Comparison of ENCODE assay signal across 9 mouse cellular contexts in the genomic region with DNA sequence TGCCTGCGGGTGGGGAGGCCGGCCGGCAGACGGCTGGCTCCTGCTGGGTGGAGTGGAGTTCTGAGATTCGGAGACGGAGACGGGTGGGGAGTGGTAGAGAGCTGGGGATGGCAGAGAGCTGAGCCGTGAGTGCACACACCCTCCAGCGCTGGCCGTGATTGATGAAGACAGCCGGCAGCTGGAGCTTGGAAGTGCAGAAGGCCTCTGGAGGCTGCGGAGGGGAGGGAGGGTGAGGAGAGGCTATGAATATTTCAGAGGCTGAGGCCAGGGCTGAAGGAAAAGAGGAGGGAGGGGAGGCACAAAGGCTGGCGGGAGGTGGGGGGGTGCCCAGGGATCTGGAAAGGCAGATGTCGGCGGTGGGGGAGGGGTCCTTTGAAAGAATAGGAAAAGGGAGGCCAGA. TPM values are rescaled to one million over a fixed set of nuclear protein-coding genes. Genes with fewer than 3 reads are reported as not detected.
DNase-seq lines count a peak whose midpoint lies in the region; ATAC-seq lines count a peak whose summit lies in the region.
"Had no signal": no experiment of that assay in that cellular context is flagged by ENCODE, and none has a peak within 500 bp of the region (broad histone marks: within the 10 kb centered on the region; RNA-seq: fewer than 3 reads in every experiment).

No protein-coding gene starts in this region.

- no peak overlapping the region for H3K4me3 ChIP-seq in kidney, embryonic 16.5 days (ENCODE audit: low read length)
- no peak overlapping the region for H3K4me3 ChIP-seq in hindbrain, embryonic 15.5 days
- H3K4me3 ChIP-seq in neural tube, embryonic 14.5 days (ENCODE audit: low read depth, low read length) = no peak overlapping the region

- no peaks in the 10 kb centered on the region for H3K36me3 ChIP-seq in kidney, embryonic 16.5 days (ENCODE audit: insufficient read depth, low read length)
- H3K36me3 ChIP-seq in hindbrain, embryonic 15.5 days = no peaks in the 10 kb centered on the region
- peaks cover 2% of the 10 kb centered on the region; the same call in 1 of the 2 replicates for H3K36me3 ChIP-seq in neural tube, embryonic 14.5 days (ENCODE audit: control insufficient read depth, insufficient read depth, low read length)

- peak; percentile 83 for ATAC-seq in kidney, embryonic 16.5 days (ENCODE audit: low FRiP score, low TSS enrichment)
- peak; percentile 88 for ATAC-seq in hindbrain, embryonic 15.5 days (ENCODE audit: low FRiP score, low read depth)
- peak; percentile 94 for ATAC-seq in neural tube, embryonic 14.5 days (ENCODE audit: low read depth)
- no peak for ATAC-seq in megakaryocyte, adult 5-6 weeks (ENCODE audit: poor library complexity, severe bottlenecking)

- peaks cover 13% of the 10 kb centered on the region for H3K4me1 ChIP-seq in kidney, embryonic 16.5 days (ENCODE audit: insufficient read depth, low read length)
- H3K4me1 ChIP-seq in hindbrain, embryonic 15.5 days (replicated peaks) = peaks cover 31% of the 10 kb centered on the region
- H3K4me1 ChIP-seq in neural tube, embryonic 14.5 days (ENCODE audit: control insufficient read depth, insufficient read depth, low read length) = peaks cover 26% of the 10 kb centered on the region

- 0 out of 2 replicates have a peak overlapping the region, but pooled peaks have one; percentile 6 for H3K4me2 ChIP-seq in kidney, embryonic 16.5 days (replicated peaks; ENCODE audit: low read depth, low read length)
- H3K4me2 ChIP-seq in hindbrain, embryonic 15.5 days = peak overlapping the region; percentile 40
- H3K4me2 ChIP-seq in neural tube, embryonic 14.5 days (ENCODE audit: low read depth, low read length) = 0 out of 2 replicates have a peak overlapping the region, but pooled peaks have one; percentile 23

- no peak overlapping the region for H3K27ac ChIP-seq in kidney, embryonic 16.5 days (ENCODE audit: low read length)
- H3K27ac ChIP-seq in hindbrain, embryonic 15.5 days (replicated peaks) = peak overlapping the region; percentile 88
- peak overlapping the region; percentile 86 for H3K27ac ChIP-seq in neural tube, embryonic 14.5 days (ENCODE audit: low read depth, low read length)

- H3K9ac ChIP-seq in kidney, embryonic 16.5 days (replicated peaks; ENCODE audit: low read length) = no peak overlapping the region
- H3K9ac ChIP-seq in hindbrain, embryonic 15.5 days = 0 out of 2 replicates have a peak overlapping the region, but pooled peaks have one; percentile 4
- H3K9ac ChIP-seq in neural tube, embryonic 14.5 days (replicated peaks; ENCODE audit: low read depth, low read length) = 0 out of 2 replicates have a peak overlapping the region, but pooled peaks have one; percentile 32

- peaks cover 63% of the 10 kb centered on the region for H3K27me3 ChIP-seq in kidney, embryonic 16.5 days (ENCODE audit: insufficient read depth, low read length)
- H3K27me3 ChIP-seq in hindbrain, embryonic 15.5 days = peaks cover 6% of the 10 kb centered on the region
- peaks cover 7% of the 10 kb centered on the region for H3K27me3 ChIP-seq in neural tube, embryonic 14.5 days (ENCODE audit: control insufficient read depth, insufficient read depth, low read length)

- peaks cover 4% of the 10 kb centered on the region; the same call in 1 of the 2 replicates for H3K9me3 ChIP-seq in kidney, embryonic 16.5 days (ENCODE audit: low read length)
- H3K9me3 ChIP-seq in hindbrain, embryonic 15.5 days = no peaks in the 10 kb centered on the region
- H3K9me3 ChIP-seq in neural tube, embryonic 14.5 days (ENCODE audit: control insufficient read depth, low read length) = no peaks in the 10 kb centered on the region

- WGBS in kidney, embryonic 16.5 days = under 1% methylated on average over 15 of the region's 15 CpGs
- WGBS in hindbrain, embryonic 15.5 days = 1% methylated on average over 15 of the region's 15 CpGs
- 1% methylated on average over 15 of the region's 15 CpGs for WGBS in neural tube, embryonic 14.5 days

- DNase-seq in kidney, adult 18-20 months = no peak
- DNase-seq in embryo, embryonic 10 days (ENCODE audit: low spot score) = peak; percentile 91
- no peak for DNase-seq in layer of hippocampus, postnatal 14 days (ENCODE audit: low spot score in 2 of 2)
- DNase-seq in thymus, postnatal 4 days = no peak

RNA-seq across cellular contexts. Expression of gene Hspb1, which starts 36.7 kb away (rescaled TPM):
- polyA plus RNA-seq in kidney, embryonic 16.5 days (2015; fragmentation: Nextera tagmentation; extraction: Ambion mirVana) = 69.9 and 70.5 TPM in 2 replicates
- 14.8 and 16.6 TPM in 2 replicates for polyA plus RNA-seq in hindbrain, embryonic 15.5 days (2015; fragmentation: Nextera tagmentation; extraction: Ambion mirVana)
- polyA plus RNA-seq in neural tube, embryonic 14.5 days (2014; fragmentation: Nextera tagmentation; extraction: Ambion mirVana) = 7.8 and 11.4 TPM in 2 replicates
- not detected in 2 replicates for total RNA-seq in megakaryocyte, adult 5-6 weeks (2015)
- not detected in 2 replicates for total RNA-seq in megakaryocyte, adult 5-6 weeks (2017)
- 10 to 100 TPM in 1 of 2 experiments, 1 to 10 TPM in 1; 7.1 to 10.5 TPM for total RNA-seq in layer of hippocampus, postnatal 14 days (2021)

RNA-seq across cellular contexts. Expression of gene Srrm3, which starts 44.3 kb away (rescaled TPM):
- 0.27 and 1.0 TPM in 2 replicates for polyA plus RNA-seq in kidney, embryonic 16.5 days (2015; fragmentation: Nextera tagmentation; extraction: Ambion mirVana)
- 79.4 and 90.0 TPM in 2 replicates for polyA plus RNA-seq in hindbrain, embryonic 15.5 days (2015; fragmentation: Nextera tagmentation; extraction: Ambion mirVana)
- polyA plus RNA-seq in neural tube, embryonic 14.5 days (2014; fragmentation: Nextera tagmentation; extraction: Ambion mirVana) = 61.0 and 65.9 TPM in 2 replicates
- not detected in 2 replicates for total RNA-seq in megakaryocyte, adult 5-6 weeks (2015)
- not detected in 2 replicates for total RNA-seq in megakaryocyte, adult 5-6 weeks (2017)
- 10 to 100 TPM; 63.2 to 68.4 TPM for total RNA-seq in layer of hippocampus, postnatal 14 days (2021)
- polyA plus RNA-seq: heart, postnatal 0 days had no signal

Comparison
In these comparisons a context has a peak if more than half of its experiments do, and no peak if none do; other contexts are left out.
1. RNA of gene Srrm3, which starts 44.3 kb away (polyA plus RNA-seq): 79.4 to 90.0 TPM in hindbrain, embryonic 15.5 days and 61.0 to 65.9 TPM in neural tube, embryonic 14.5 days; 0.27 to 1.0 TPM in kidney, embryonic 16.5 days; every median in the first group is over 10 times any median in the second.
2. Peak in every context shown above with its lines, with median percentiles within 50 percentile points of each other: H3K4me2 ChIP-seq.